Mouse (Mus musculus): ENCODE measurements around the gene Olfr66.

DNA sequence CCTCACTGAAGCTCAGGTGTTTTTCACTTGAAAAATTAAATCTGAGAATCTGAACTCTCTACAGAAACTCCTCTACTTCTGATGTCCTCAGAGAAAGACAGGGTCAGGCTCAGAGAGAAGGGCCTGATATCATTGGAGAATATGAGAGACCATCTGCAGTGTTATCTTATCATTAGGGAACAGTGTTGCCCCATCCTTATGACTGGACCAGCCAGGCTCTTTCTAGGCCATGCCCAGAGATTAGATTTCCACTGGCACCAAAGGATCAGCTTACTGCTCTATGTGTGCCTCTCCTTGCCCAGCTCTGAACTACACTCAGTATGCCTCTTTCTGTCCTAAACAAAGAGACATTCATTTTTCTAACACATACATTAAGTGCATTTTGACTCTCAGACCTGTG is 29.3 kb upstream of the Olfr66 start:
- TF ChIP-seq CTCF (IDR thresholded peaks at IDR 0.05; ENCODE audit: extremely low read depth, insufficient read depth, low read length) (no peak), POLR2A (IDR thresholded peaks at IDR 0.05; ENCODE audit: extremely low read depth, insufficient read depth, low read length) (no peak)
